Mouse (Mus musculus) fat pad, adult 2 months (tissue): Measurements from ENCODE around the gene Epn3.

Experiments used
- DNase-seq: peaks from one replicate; pipeline ENCODE4 v3.0.0-alpha.2; 2011; ENCODE audit warnings: low read depth, low spot score; ENCODE audit errors: extremely low read depth

The Epn3 gene

DNA sequence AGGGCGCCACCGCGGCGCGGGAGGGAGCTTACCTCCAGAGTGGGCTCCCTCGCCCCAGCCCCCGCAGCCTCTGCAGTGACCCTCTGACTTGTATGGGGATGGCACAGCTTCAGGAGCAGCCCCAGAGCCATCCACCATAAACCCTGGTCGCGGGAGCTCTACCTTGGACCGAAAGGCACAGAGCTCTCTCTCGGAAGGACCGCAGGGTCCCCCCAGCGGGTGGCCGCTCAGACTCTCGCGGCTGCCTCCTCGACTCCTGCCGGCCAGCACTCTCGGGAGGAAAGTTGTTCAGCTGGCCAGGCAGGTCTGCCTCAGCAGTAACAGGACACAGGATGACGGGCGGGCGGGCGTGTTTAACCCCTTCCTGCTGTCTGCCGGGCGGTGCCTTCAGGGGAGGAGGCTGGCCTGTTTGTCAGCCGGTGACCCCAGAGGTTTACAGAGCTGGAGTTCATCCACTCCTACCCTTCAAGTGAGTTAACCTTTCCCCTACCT lies at the start of gene Epn3:
Gene Epn3 (minus strand): TSS at position 314 of the 492 bp plus-strand sequence.
- DNase-seq = no peak

DNA sequence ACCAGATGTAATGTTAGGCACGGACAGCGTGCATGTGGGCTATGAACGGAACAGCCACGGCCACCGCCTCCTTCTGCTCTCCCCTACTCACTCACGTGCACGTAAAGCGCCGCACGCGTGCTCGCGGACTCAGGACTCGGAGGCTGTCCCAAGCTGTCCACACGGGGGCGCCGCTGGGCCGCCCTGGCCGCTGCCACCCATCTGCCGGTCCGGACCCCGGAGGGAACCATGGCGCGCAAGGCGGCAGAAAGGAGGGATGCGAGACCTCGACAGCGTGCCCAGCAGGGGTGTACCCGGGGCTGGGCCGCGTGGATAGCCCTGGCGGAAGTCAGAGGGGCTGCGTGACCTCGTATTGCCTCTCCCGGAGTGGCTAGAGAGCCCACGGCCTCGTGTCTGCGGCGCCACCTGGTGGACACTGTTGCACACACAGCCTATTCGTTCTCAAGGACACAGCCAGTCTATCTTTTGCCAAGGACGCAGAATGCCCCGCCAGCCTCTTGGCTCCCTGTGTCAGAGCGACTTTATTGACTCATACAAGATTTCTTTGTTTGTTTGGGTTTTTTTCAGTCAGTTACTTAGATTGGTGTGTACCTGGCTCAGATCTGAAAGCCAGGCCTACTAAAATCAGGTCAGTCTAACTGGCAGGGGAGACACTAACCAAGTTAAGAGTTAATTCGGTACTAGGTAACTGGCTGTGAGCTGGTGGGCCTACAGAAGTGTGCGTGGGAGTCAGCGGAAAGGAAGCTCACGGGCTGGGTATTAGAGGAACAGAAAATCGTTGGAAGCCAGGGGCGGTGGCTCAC lies 49.3 kb upstream of the Epn3 start, which contains the start of gene Rsad1:
Gene Rsad1 (minus strand): TSS at position 368 of the 803 bp plus-strand sequence.
- no peak for DNase-seq

DNA sequence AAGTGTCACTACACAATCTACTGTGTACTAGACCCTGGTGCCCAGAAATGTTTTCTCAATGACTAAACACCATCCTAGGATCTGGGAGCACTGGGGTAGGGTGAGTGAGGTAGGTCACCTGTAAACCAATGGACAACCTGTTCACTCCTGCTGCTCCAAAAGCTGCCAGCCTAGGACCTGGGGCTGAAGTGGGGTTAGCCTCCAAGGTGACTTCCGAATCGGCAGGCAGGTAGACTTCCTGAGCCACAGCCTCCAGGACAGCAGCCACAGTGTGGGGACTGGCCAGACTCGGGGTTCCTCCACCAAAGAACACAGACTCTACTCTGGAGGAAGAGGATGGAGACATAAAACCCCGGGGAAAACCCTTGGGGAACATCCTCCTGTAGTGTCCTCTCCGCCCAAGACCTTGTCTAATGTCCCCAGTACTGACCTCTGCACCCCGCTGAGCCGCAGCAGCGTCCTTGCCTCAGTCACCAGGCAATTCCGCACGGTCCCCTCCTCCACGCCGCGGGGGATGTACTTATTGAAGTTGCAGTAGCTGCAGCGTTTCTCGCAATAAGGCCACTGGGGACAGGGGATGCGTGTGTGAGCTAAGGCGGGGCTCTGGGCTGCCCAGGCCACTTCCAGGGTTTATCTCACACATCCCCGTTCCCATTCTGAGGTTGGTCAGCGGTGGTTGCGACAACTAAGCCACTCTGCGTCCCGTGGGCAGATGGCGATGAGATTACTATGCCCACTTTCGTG lies 48.4 kb upstream of the Epn3 start:
- DNase-seq = no peak

DNA sequence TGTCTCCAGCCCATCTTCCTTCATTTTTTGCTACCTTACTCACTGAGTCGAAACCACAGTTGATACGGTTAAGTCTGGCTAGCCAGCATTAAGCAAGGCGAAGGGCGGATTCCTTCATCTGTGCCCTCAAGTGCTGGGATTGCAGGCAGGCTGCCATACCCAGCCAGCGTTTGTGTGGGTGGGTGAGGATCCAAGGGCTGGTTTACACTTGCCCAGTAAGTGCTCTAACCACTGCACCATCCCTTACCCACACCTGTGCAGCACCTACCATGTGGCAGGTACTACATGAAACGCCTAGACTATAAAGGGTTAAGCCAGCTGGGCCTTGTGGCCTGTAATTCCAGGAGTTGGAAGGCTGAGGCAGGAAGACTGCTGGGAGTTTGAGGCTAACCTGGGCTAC lies 47.5 kb upstream of the Epn3 start:
- peak; percentile 43 for DNase-seq

DNA sequence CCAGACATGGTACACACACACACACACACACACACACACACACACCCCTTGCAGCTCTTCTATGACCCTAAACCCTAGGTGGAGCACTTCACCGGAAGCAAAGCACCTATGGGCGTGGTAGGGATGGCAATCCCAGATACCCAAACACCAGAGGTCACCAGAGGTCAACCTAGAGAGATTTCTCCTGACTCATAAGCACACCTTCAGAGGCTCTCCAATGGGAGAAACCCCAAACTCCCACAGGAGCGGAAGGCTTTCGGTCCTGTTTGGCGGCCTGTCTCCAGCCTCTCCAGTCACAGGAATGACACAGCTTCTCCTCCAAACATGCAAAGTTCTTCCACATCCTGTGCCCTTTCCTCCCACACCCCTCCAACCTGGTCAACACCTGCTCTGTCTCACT lies 46.6 kb upstream of the Epn3 start:
- DNase-seq = no peak

DNA sequence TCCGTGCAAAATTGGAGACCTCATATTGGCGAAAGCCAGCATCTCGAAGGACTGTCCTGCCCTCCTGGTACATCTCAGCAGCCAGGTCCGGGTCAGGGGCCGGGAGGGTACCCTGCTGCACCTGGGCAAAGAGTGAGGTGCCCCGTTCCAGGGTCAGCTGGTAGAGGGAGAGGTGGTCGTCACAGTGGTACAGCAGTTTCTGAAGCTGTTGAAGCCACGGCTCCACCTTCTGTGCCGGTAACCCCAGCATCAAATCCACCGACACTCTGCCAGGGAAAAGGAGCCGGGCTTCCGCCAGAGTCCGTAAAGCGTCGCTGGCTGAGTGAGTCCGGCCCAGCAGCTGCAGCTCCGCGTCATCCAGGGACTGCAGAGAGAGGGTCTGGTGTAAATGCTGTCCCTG lies 44.6 kb upstream of the Epn3 start:
- DNase-seq = no peak

DNA sequence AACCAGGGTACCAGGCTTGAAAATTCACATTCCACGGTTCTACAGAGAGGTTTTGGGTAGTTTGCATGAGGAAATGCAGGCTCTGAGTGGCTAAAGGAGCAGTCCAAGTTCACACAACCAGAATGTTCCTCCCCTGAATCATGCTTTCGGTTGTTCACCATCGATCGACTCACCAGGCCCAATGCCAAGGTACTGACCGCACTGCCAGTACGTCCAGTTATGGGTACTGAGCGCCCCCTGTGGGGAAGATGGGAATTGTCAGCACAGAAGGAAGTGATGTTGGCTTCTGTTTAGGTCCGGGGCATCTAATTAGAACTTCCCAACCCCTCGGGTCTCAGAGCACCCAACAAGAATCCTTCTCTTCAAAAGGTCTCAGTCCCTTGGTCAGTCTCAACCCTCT lies 44.2 kb upstream of the Epn3 start:
- DNase-seq = no peak

DNA sequence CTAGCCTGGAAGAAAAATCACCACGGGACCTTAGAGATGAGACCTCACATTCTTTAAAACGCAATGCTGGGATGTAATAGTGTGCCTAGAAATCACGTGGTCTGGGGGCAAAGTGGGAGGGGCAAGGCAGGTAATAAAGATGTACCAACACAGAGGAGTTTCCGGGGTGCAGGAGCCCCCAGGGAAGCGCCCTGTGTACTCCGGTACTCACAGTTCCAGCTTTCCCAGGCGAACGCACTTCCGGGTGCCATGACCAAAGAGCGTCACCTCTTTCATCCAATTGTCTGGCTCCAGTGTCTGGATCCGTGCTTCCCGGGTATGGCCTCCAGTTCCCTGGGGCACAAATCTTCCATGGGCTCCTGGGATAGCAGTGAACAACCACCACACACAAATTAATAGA lies 43.6 kb upstream of the Epn3 start:
- DNase-seq = no peak

DNA sequence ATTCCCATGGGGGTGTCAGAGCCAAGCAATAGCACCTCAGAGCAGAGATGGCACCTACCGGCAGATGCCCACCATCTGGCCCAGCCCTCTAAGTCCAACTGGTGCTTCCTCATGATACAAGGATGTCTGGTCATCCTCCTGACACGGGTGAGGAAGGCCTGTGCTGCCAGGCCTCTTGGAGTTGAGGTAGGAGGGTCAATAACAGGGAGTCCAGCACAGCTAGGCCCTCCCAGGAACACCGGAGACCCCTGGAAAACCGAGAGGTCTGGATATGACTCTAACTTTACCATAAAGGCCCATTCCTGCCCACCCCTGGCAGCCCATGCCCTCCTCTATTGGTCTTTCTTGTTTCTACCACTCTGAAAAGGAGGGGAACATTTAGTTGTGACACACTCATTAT lies 42.6 kb upstream of the Epn3 start:
- DNase-seq = no peak

DNA sequence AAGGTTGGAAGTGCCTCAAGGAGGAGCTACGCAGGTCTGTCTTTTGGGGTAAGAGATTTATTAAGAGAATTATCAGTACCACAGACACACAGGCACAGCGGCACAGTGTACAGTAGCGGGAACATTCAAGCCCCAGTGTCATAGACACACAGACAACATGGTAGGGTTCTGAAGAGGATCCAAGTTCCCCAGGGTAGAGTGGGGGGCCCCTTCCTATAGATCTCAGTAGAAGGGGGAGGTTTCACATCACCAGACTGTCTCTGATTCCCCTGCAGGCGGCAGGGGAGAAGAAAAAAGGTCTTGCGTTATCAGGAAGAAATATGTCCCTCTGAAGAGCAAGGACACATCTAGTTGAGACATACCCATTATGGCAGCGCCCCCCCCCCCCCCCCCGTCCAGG lies 40.0 kb upstream of the Epn3 start:
- DNase-seq = no peak

DNA sequence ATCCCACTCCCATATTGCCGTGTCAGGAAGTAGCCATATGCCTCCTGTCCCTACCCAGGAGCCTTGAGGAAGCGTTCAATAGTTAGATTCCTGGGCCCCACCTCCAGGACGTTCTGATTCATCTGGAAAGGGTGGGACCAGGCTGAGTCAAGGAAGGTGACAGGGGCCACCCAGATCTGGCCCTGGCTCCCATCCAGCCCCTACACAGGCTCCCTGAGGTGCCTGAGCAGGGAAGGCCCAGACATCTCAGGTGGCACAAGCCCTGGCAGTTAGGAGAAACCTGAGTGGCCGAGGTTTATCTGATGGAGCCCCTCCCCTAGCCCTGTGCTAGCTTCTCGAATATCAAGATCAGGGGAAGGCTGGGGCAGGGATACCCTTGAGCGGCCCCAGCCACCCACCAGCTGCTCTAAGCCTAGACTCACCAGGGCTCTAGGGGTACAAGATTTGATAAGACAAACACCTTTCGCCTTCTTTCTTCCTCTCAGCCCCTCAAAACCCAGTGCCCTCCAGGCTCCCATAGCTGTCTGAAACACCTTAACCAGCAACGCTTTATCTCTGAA lies 39.0 kb upstream of the Epn3 start:
- DNase-seq = no peak

DNA sequence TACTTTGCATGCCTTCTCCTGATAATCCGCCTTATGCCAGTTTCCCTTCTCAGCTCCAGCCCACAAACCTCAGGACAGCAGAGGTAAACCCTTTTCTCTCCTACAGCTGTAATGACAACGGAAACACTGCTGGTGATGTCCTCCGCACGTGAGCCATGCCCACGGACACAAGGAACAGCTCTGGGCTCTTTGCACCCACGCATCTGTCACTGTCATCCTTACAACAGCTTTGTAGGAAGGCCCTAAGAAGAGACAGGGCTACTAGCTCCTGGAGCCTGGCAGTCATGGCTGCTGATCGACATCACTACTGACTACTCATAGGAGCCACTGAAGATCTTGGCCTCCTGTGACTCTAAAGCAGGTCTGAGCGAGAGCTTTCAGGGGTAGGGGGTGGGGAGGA lies 33.4 kb upstream of the Epn3 start:
- no peak for DNase-seq

DNA sequence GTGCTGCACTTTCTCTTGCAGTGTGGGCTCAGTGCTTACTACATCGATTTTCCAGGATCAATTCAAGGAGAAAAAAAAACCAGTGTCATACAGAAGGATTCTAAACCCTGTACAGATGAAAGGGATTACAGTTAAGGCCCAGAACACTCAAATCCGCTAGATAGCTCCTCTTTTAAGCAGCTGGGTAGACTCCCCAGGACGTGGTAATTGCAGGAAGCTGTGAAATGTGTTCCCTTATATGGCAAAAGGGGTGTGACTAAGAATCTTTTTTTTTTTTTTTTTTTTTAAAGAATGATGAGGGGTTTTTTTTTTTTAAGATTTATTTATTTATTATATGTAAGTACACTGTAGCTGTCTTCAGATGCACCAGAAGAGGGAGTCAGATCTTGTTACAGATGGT lies 29.1 kb upstream of the Epn3 start:
- no peak for DNase-seq

DNA sequence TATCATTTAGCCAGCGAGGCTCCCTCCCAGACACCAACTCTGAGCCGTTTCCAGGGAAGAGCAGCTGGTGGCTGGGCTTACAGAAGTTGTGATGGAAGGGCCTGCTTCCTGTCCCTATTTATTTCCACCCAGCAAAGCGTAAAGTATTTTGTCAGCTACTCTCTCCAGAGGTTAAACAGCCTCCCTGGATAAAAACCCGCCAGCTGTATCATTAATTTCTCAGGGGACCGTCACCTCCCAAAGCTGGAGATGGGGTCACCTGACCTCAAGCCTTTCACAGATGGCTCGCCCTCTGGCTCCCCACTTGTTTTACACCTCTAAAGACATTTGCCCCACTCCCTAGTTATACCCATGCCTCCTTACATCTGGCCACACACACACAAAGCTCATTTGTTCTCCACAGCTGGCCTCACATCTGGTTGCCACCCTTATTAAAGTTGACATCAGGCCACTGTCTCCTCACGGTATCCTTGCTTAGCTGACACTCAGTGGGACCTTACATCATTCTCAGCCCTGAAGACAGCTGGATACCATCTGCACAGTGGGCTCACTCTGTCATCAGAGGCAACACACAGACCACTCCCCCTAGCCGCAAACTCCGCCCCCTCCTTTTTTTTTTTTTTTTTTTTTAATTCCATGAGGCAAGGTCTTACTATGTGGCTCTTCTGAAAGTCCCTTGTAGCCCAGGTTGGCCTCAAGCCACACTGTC lies 26.6 kb upstream of the Epn3 start:
- no peak for DNase-seq

DNA sequence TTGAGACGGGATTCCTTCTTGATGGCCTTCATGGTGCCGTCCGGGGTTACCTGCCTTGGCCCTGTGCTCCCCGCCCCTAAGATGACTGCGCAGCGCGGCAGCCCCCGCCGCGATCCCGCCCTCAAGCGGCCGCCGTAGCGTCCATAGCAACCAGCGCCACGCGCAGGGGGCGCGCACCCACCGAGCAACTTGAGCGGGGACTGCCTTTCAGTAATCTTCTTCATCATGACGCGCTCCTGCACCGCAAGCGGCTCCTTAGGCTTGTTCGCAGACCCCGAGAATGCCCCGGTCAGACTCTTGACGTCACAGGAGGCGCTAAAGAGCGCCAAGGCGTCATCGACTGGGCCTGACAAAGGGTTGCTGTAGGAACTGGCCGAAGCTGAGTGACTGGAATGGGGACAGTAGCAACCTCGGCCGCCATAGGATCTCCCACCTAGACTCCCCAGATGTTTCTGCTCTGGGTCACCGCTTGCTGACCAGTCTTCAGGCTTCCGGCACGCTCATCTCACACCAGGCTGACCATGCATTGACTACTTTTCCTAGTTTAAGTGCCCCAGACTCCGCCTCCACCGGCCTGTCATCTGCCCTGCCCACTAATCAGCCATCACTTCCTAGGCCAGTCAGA lies 21.6 kb upstream of the Epn3 start, which contains the start of gene Mycbpap:
Gene Mycbpap (minus strand): TSS at position 524 of the 625 bp plus-strand sequence.
- no peak for DNase-seq

DNA sequence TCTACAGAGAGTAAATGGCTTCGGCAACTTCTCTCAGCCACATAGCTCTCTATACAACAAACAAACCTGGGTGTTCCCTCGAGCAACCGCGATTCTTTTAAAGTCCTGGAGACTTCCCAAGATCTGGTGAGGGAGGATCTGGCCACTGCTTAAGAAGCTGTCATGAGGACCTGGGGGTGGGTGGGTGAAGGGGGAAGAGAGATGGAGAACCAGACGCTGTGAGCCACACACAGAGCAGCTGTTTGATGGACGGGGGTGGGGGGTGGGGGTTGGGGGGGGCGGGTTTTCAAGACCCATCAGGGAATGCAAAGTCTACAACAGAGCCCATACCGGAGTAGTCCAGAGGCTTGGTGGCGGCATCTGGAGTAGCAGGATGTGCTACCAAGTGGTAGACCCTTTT lies 13.7 kb upstream of the Epn3 start:
- no peak for DNase-seq

DNA sequence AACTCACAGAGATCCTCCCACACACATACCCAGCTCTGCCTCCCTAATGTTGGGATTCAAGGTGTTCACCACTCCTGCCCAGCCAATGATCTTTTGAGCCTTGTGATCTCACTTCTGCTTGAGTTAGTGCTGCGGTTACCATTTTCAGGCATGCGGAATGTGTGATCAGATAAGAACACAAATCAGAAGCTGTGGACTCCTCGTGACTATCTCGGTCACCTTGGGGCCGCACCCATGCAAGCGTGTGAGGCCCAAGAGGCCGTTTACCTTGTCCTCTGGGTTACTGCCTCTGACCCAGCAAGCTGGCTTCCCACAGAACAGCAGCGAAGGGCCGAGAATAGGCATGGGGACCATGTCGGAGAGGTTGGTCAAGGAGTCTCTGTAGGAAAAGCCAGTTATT lies 9.2 kb upstream of the Epn3 start:
- DNase-seq = no peak

DNA sequence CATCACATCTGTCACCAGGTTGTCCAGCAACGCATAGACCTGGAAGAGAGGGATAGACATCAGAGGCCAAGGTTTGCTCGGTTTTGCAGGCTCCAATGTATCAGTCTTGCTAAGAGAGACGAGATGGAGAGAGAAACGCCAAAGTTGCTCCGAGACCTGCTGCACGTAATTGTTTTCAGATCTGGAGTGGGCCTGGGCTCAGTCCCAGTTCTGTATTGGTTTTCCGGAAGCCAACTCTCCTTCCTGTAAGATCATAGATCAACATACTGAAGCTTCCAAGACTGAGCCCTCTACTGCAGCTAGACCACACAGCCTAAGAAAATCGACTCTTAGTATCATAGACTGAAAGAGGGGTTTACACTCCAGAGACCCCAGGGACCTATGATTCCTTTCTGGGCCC lies 1.7 kb upstream of the Epn3 start:
- no peak for DNase-seq

DNA sequence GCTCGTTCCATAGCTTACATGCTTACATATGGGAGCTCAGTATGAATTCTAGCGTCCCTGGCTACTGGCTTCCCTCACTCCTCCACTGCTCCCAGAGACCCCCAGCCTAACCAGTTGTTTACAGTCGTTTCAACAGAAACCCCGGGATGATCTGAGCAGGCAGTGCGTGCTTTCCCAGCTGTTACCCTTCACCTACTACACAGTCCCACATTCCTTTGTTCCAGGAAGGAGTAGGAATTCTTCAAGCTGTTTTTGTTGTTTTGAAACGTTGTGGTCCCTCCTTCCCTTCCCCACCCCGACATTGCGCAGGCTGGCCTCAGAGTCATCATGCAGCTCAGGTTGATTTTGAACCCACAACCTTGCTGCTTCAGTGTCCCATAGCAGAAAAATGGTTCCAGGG lies 588 bp upstream of the Epn3 start:
- DNase-seq = no peak

DNA sequence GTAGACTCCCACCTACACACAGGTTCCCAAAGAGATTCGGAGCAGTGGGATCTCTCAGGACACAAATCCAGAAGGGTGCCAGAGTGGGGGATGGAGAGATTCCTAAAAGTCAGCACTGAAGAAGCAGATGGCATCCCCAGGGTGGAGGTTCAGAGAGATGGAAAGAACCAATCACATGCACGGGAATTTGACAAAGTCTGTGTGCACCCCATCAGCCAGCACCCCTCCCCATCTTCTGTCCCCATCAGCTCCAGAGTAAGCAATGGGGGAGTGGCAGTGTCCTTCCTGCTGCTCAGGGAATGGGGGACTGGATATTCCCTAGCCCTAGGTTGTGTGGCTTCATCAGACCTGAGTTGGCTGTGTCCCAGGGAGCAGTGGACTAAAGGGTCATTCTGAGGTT lies 739 bp downstream of the Epn3 start:
- DNase-seq = no peak
